Mouse (Mus musculus) brain, embryonic 14.5 days (tissue): ENCODE data around the gene Tor2a.

ENCODE experiments used
- CTCF ChIP-seq: fragments of 200-500 bp; IDR thresholded peaks from 2 replicates; pipeline ENCODE4 v1.5.1; 2012; ENCODE audit warnings: inconsistent platforms, mild to moderate bottlenecking, moderate library complexity, borderline replicate concordance; ENCODE audit not compliant: insufficient read depth, insufficient read length; ENCODE audit errors: extremely low read depth
- POLR2A ChIP-seq: fragments of 200-500 bp; IDR thresholded peaks from 2 replicates; pipeline ENCODE4 v1.6.1; 2012; ENCODE audit warnings: mild to moderate bottlenecking, inconsistent platforms, borderline replicate concordance; ENCODE audit not compliant: poor library complexity, insufficient read depth, insufficient read length, severe bottlenecking; ENCODE audit errors: extremely low read depth

DNA sequence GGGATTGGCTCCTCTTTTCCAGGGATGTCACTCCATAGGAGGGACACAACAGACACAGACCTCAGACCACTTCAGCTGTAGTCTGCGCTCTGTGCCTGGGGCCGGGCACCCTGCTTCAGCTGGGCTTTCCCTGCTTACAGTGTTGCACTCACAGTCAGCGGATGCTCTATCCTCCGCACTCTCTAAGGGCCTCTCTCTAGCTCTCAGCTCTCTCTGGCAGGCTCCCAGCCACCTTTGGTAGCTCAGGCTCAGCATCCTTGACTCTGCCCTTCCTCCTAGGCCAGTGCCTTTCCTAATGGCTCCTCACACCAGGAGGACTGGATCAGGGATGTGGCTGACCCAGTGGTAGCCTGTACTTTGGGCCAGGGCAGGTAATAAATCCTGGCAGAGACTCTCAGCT is 25.1 kb upstream of the Tor2a start:
- TF ChIP-seq CTCF: no peak
- no peak for TF ChIP-seq POLR2A
